Mouse (Mus musculus) cerebellum, adult 2 months (tissue): ENCODE results near the gene Srcin1. TPM values are rescaled to one million over a fixed set of nuclear protein-coding genes. Genes with fewer than 3 reads are reported as not detected.

Source experiments
- DNase-seq, 2 experiments: peaks; one replicate each; pipeline ENCODE4 v3.0.0; 2021
- H3K27ac ChIP-seq: fragments of 200-500 bp; 2 replicates; pipeline ENCODE4 v1.5.1; 2012; ENCODE audit warnings: low read length, control low read depth, inconsistent platforms; ENCODE audit not compliant: insufficient read depth
- H3K27me3 ChIP-seq: fragments of 200-500 bp; 2 replicates; pipeline ENCODE4 v1.6.1; 2012; ENCODE audit warnings: inconsistent platforms, mild to moderate bottlenecking, low read length, moderate library complexity; ENCODE audit not compliant: control insufficient read depth, insufficient read depth
- H3K4me1 ChIP-seq: fragments of 200-500 bp; 2 replicates; pipeline ENCODE4 v1.6.1; 2011; ENCODE audit warnings: low read length; ENCODE audit not compliant: control insufficient read depth, insufficient read depth
- H3K4me3 ChIP-seq: fragments of 200-500 bp; replicated peaks from 2 replicates; pipeline ENCODE3; 2011; ENCODE audit warnings: mild to moderate bottlenecking, low read depth, low read length, control low read depth; ENCODE audit not compliant: insufficient read depth
- CTCF ChIP-seq: fragments of 200-500 bp; IDR thresholded peaks from 2 replicates; pipeline ENCODE4 v1.5.1; 2011; ENCODE audit warnings: low read depth, mild to moderate bottlenecking, control low read depth, low read length, moderate library complexity, borderline replicate concordance; ENCODE audit not compliant: insufficient read depth
- POLR2A ChIP-seq: fragments of 200-500 bp; IDR thresholded peaks from 2 replicates; pipeline ENCODE4 v1.6.1; 2011; ENCODE audit warnings: low read length, control low read depth, borderline replicate concordance; ENCODE audit not compliant: insufficient read depth
- WGBS: fragments of 180-500 bp; shearing (Covaris S2); methylation state at CpG from one replicate; pipeline ENCODE4 v1.1.7; 2018; 5-methylcytosine and 5-hydroxymethylcytosine counted together
- polyA plus RNA-seq: library from polyadenylated mRNA; depleted of rRNA; stranded (reverse); fragments of >200 nt; gene quantifications from 2 replicates; pipeline ENCODE4 v1.2.3, GENCODE M21; 2012

The Srcin1 gene
- polyA plus RNA-seq, 1 experiment: 127 TPM

DNA sequence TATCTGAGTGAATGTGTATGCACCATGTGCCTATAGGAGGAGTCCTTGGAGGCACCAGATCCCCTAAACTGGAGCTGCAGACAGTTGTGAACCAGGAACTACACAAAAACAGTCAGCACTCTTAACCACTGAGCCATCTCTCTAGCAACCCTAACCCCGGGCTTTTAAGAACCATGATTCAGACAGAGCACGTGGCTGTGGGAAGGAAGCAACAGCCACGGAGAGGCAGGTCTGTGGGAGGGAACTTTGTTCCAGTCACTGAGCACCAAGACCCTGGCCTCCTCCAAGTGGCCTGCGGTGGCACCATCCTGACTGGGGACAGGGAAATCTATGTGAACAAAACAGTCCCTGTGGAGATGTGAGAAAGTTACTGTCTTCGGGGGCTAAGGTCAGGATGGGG is 15.9 kb upstream of the Srcin1 start:
- Histone ChIP-seq H3K4me1 (peaks cover 9% of the 10 kb centered on the region), H3K4me3 (no peak overlapping the region), H3K27me3 (no peaks in the 10 kb centered on the region), H3K27ac (no peak overlapping the region)
- DNase-seq: no peak
- TF ChIP-seq POLR2A (no peak), CTCF (no peak)
- 58% methylated on average over 5 of the region's 5 CpGs for WGBS

DNA sequence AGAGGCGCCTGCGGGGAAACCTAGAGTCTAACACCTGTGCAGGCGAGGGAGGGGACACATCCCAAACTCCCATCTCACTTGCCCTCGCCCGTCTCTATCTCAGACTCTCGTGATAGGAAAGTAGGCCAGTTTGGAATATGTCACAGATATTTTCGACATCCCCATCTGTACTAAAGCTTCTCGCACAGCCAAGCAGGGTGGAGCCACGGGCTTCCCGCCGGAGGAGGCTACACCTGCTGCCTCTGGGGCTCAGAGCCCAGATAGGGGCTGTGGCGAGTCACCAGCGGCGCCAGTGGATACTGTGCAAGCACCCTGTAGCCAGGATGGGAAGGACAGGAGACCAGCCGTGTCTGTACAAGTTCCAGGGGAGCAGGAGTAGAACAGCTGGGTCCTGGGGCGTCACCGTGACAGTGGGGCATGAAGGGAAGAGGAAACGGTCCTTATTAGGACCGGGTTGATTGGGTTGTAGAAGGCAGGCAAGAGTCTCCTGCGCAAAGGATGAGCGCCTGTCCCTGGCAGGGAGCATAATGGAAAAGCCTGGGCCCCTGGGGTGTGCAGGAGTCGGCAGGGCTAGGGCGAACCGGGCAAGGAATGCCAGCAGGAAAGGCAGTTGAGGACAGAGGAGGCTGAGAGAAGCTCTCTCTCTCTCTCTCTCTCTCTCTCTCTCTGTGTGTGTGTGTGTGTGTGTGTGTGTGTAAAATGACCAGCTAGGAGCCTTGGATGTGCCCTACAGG is 14.4 kb upstream of the Srcin1 start:
- Histone ChIP-seq H3K27me3 (no peaks in the 10 kb centered on the region), H3K4me3 (peak overlapping the region; percentile 51), H3K27ac (no peak overlapping the region; the same call in 1 of the 2 replicates), H3K4me1 (peaks cover 9% of the 10 kb centered on the region)
- 11% methylated on average over 24 of the region's 24 CpGs for WGBS
- peak; percentile 58 to 68 for DNase-seq
- no peak for TF ChIP-seq CTCF
- TF ChIP-seq POLR2A: no peak

DNA sequence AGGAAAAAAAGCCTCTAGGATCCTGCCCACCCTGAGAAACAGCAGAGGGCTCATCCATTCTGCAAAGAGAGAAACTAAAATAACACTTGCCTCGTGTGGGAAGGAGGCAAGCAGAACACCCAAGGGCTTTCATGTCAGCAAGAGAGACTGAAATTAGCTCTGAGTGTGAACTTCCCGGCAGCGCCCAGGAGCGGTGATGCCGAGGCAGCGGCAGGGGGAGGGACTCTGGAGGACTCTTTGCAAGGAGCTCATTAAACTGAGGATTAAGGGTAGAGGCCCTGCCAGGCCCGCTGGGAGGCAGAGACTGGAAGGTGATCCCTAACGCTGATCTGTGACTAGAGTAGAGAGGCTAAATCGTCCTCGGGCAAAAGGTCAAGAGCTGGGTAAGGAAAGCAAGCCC is 13.2 kb upstream of the Srcin1 start:
- WGBS: 80% methylated on average over 10 of the region's 10 CpGs
- TF ChIP-seq POLR2A (no peak), CTCF (no peak)
- Histone ChIP-seq H3K4me1 (peaks cover 9% of the 10 kb centered on the region), H3K27ac (no peak overlapping the region), H3K27me3 (no peaks in the 10 kb centered on the region), H3K4me3 (no peak overlapping the region)
- DNase-seq: peak in 1 of 2 experiments; percentile 14

GRCm38 (mm10) chr11:97585932-97586331 is 9.9 kb upstream of the Srcin1 start:
- Histone ChIP-seq H3K4me1 (peaks cover 9% of the 10 kb centered on the region), H3K27me3 (no peaks in the 10 kb centered on the region), H3K27ac (no peak overlapping the region), H3K4me3 (no peak overlapping the region)
- WGBS: 92% methylated on average over 10 of the region's 10 CpGs
- TF ChIP-seq POLR2A (no peak), CTCF (no peak)
- no peak for DNase-seq

DNA sequence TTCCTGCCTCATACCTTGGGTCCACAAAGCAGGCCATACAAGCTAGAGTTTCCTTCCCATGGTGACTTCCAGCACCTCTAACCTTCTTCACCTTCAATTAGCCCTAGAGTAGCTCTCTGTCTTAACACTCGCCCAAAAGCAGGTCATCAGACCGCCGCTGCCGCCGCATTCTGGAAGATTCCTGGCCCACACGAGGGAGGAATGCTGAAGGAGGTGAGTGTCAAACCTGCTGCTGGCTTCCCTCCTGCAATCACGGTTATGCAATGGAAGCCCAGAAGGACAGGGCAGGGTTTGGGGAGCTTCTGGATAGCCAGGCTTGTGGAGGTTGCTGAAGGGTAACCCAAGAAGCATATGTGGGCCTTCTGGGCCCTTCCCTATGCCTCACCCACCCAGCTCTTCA is 8.5 kb upstream of the Srcin1 start:
- TF ChIP-seq POLR2A (no peak), CTCF (no peak)
- Histone ChIP-seq H3K4me3 (no peak overlapping the region), H3K27me3 (no peaks in the 10 kb centered on the region), H3K4me1 (no peaks in the 10 kb centered on the region), H3K27ac (no peak overlapping the region)
- no peak for DNase-seq
- 72% methylated on average over 7 of the region's 7 CpGs for WGBS

- Histone ChIP-seq H3K27me3 (no peaks in the 10 kb centered on the region), H3K27ac (no peak overlapping the region), H3K4me3 (no peak overlapping the region), H3K4me1 (peaks cover 18% of the 10 kb centered on the region)
- no peak for DNase-seq
- 48% methylated on average over 10 of the region's 10 CpGs for WGBS
- TF ChIP-seq CTCF: no peak
- no peak for TF ChIP-seq POLR2A
These were observed 3.3 kb upstream of the Srcin1 start for GRCm38 (mm10) chr11:97579088-97579857.

GRCm38 (mm10) chr11:97578286-97578685 is 2.3 kb upstream of the Srcin1 start:
- WGBS: 11% methylated on average over 2 of the region's 2 CpGs
- TF ChIP-seq CTCF (no peak), POLR2A (no peak)
- H3K27me3 ChIP-seq: no peaks in the 10 kb centered on the region
- H3K4me1 ChIP-seq: peaks cover 18% of the 10 kb centered on the region
- no peak overlapping the region for H3K27ac ChIP-seq
- no peak overlapping the region for H3K4me3 ChIP-seq
- DNase-seq: peak; percentile 49 to 55
